Mouse (Mus musculus): Measurements from ENCODE around the gene Mbnl2. TPM values are rescaled to one million over a fixed set of nuclear protein-coding genes. Genes with fewer than 3 reads are reported as not detected.

Mbnl2 gene
- total RNA-seq, 2 experiments from 2014 or later = 248 to 251 TPM

GRCm38 (mm10) chr14:120477288-120477981 lies 202.0 kb downstream of the Mbnl2 start:
- DNase-seq (ENCODE audit: extremely low spot score in 1 of 2, low spot score in 2 of 2) = peak; percentile 98
- TF ChIP-seq CTCF (IDR thresholded peaks at IDR 0.05) = no peak
- H3K27ac ChIP-seq = peak overlapping the region; percentile 100
- H3K4me3 ChIP-seq = peak overlapping the region; percentile 76
- intact Hi-C loops (cut with DNase I) = loop anchor here (1.0 to 5.0 kb wide), 7 partner anchors 45 to 435 kb away; partner anchors contain the start of gene Ipo5

- H3K27ac ChIP-seq = peak within 1 kb of the TSS; percentile 100
- no peak for TF ChIP-seq CTCF (IDR thresholded peaks at IDR 0.05)
- intact Hi-C loops (cut with DNase I) = loop anchor here (1.0 to 5.0 kb wide), 9 partner anchors 46 to 434 kb away; partner anchors contain the start of gene Ipo5
- H3K4me3 ChIP-seq = peak within 1 kb of the TSS; percentile 76
- peak; percentile 97 for DNase-seq (ENCODE audit: extremely low spot score in 1 of 2, low spot score in 2 of 2)
Observed at GRCm38 (mm10) chr14:120477982-120478568, 202.6 kb downstream of the Mbnl2 start, which contains the start of gene Rap2a. Gene Rap2a (plus strand): TSS chr14:120478444.

GRCm38 (mm10) chr14:120478641-120479341 lies 203.3 kb downstream of the Mbnl2 start:
- Histone ChIP-seq H3K4me3 (peak overlapping the region; percentile 76), H3K27ac (peak overlapping the region; percentile 88)
- no peak for TF ChIP-seq CTCF (IDR thresholded peaks at IDR 0.05)
- intact Hi-C loops (cut with DNase I) = loop anchor here (2.0 to 5.0 kb wide), 6 partner anchors 46 to 434 kb away; partner anchors contain the start of gene Ipo5
- peak; percentile 42 to 62 for DNase-seq (ENCODE audit: extremely low spot score in 1 of 2, low spot score in 2 of 2)

GRCm38 (mm10) chr14:120480341-120480900 lies 205.0 kb downstream of the Mbnl2 start:
- DNase-seq (ENCODE audit: extremely low spot score in 1 of 2, low spot score in 2 of 2) = no peak
- intact Hi-C loops (cut with DNase I) = no loop called here
- TF ChIP-seq CTCF (IDR thresholded peaks at IDR 0.05) = no peak
- Histone ChIP-seq H3K4me3 (peak overlapping the region; percentile 76), H3K27ac (no peak overlapping the region)

- peak overlapping the region; percentile 28 for H3K4me3 ChIP-seq
- no peak for TF ChIP-seq CTCF (IDR thresholded peaks at IDR 0.05)
- H3K27ac ChIP-seq = no peak overlapping the region
- intact Hi-C loops (cut with DNase I) = no loop called here
- DNase-seq (ENCODE audit: extremely low spot score in 1 of 2, low spot score in 2 of 2) = no peak
Observed at GRCm38 (mm10) chr14:120480927-120481326, 205.5 kb downstream of the Mbnl2 start.

Other genes with a start within 250 kb of the Mbnl2 start
- not detected for gene Oxgr1, start 233.2 kb upstream of the Mbnl2 start, total RNA-seq (2021)
- 10 to 100 TPM; 91.3 to 91.5 TPM for gene Rap2a, start 202.8 kb downstream of the Mbnl2 start, total RNA-seq (2021)